Mouse (Mus musculus) MEL (cell line): Measurements from ENCODE around the gene Angptl8.

Source experiments
- BHLHE40 ChIP-seq: IDR thresholded peaks from 2 replicates; pipeline ENCODE4 v1.6.1; 2012; ENCODE audit warnings: low read depth, mild to moderate bottlenecking, inconsistent platforms, low read length, improper control_type of control experiment, borderline replicate concordance
- CTCF ChIP-seq, 3 experiments: IDR thresholded peaks in 2 of 3; conservative IDR thresholded peaks in 1 of 3; 2 replicates each; pipeline ENCODE4 v1.5.1; 2011 to 2012; ENCODE audit warnings: low read length in 3 of 3, low read depth in 2 of 3, mild to moderate bottlenecking in 2 of 3, improper control_type of control experiment in 1 of 3, inconsistent platforms in 1 of 3, mixed read lengths in 1 of 3, moderate library complexity in 1 of 3; ENCODE audit not compliant: control insufficient read depth in 1 of 3, insufficient read depth in 1 of 3, poor library complexity in 1 of 3, severe bottlenecking in 1 of 3
- E2F4 ChIP-seq: IDR thresholded peaks from 2 replicates; pipeline ENCODE4 v1.6.1; 2011; ENCODE audit warnings: low read depth, low read length, improper control_type of control experiment, borderline replicate concordance
- MXI1 ChIP-seq: IDR thresholded peaks from 2 replicates; pipeline ENCODE4 v1.6.1; 2011; ENCODE audit warnings: mild to moderate bottlenecking, low read depth, low read length, improper control_type of control experiment
- MYB ChIP-seq: IDR thresholded peaks from 2 replicates; pipeline ENCODE4 v1.6.1; 2011; ENCODE audit warnings: mild to moderate bottlenecking, low read depth, low read length, improper control_type of control experiment
- POLR2A ChIP-seq, 2 experiments: IDR thresholded peaks; 2 replicates each; pipeline ENCODE4 v1.6.1; 2011 to 2012; ENCODE audit warnings: low read length in 2 of 2, mild to moderate bottlenecking in 2 of 2, control low read depth in 1 of 2, improper control_type of control experiment in 1 of 2, low read depth in 1 of 2, moderate library complexity in 1 of 2; ENCODE audit not compliant: control insufficient read depth in 1 of 2, insufficient read depth in 1 of 2, poor library complexity in 1 of 2
- POLR2AphosphoS5 ChIP-seq: IDR thresholded peaks from 2 replicates; pipeline ENCODE4 v1.6.1; 2012; ENCODE audit warnings: low read depth, borderline replicate concordance, mild to moderate bottlenecking, inconsistent platforms, low read length, moderate library complexity, mixed read lengths
- RAD21 ChIP-seq: IDR thresholded peaks from 2 replicates; pipeline ENCODE4 v1.6.1; 2011; ENCODE audit warnings: mild to moderate bottlenecking, low read depth, low read length, improper control_type of control experiment
- RCOR1 ChIP-seq: IDR thresholded peaks from 2 replicates; pipeline ENCODE4 v1.6.1; 2012; ENCODE audit warnings: low read depth, mild to moderate bottlenecking, inconsistent platforms, low read length, improper control_type of control experiment
- SIN3A ChIP-seq: IDR thresholded peaks from 2 replicates; pipeline ENCODE4 v1.6.1; 2012; ENCODE audit warnings: low read length, improper control_type of control experiment, inconsistent platforms
- USF1 ChIP-seq: IDR thresholded peaks from 2 replicates; pipeline ENCODE4 v1.6.1; 2014; ENCODE audit warnings: low read depth, mild to moderate bottlenecking, inconsistent platforms, low read length, improper control_type of control experiment, moderate library complexity
- ZKSCAN1 ChIP-seq: IDR thresholded peaks from 2 replicates; pipeline ENCODE4 v1.6.1; 2012; ENCODE audit warnings: low read depth, mild to moderate bottlenecking, inconsistent platforms, low read length, improper control_type of control experiment, moderate library complexity

DNA sequence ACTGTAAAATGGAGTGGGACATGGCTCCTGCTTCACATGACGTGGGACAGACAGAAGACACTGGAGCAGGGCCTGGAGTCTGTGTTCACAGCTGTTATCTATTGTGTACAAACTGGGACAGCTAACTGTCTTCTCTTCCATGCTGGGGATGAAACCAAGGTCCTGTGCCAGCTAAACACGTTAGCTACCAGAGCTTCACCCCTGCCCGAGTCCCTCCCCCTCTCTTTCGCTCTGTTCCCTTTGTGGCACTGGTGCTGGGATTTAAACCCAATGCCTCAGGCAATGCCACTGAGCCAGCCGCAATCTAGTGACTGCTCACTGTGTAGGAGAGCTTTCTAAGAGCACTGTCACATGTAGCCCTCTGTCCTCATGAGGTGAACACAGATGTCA lies 4.9 kb upstream of the Angptl8 start:
- TF ChIP-seq CTCF (IDR thresholded peaks at IDR 0.05 in 2 of 3, conservative IDR thresholded peaks at IDR 0.05 in 1 of 3; ENCODE audit: control insufficient read depth in 1 of 3, insufficient read depth in 1 of 3, low read depth in 2 of 3, low read length in 3 of 3, poor library complexity in 1 of 3, severe bottlenecking in 1 of 3) (no peak), POLR2A (IDR thresholded peaks at IDR 0.05; ENCODE audit: control insufficient read depth in 1 of 2, insufficient read depth in 1 of 2, low read depth in 1 of 2, low read length in 2 of 2, poor library complexity in 1 of 2) (no peak), USF1 (no peak), SIN3A (no peak), RCOR1 (no peak), ZKSCAN1 (no peak), RAD21 (no peak), E2F4 (no peak), BHLHE40 (no peak), MXI1 (no peak), MYB (no peak), POLR2AphosphoS5 (no peak)
